Mouse (Mus musculus): Measurements from ENCODE around the gene Flnb.

Gene Flnb

GRCm38 (mm10) chr14:7943801-7944135 lies 126.0 kb downstream of the Flnb start:
- DNase-seq (ENCODE audit: low read depth, low spot score), result no peak

GRCm38 (mm10) chr14:7944349-7945039 lies 126.7 kb downstream of the Flnb start:
- DNase-seq (ENCODE audit: low read depth, low spot score), result no peak

GRCm38 (mm10) chr14:7945261-7945660 lies 127.5 kb downstream of the Flnb start:
- DNase-seq (ENCODE audit: low read depth, low spot score), result no peak

GRCm38 (mm10) chr14:7951234-7951633 lies 133.5 kb downstream of the Flnb start:
- no peak for DNase-seq (ENCODE audit: low read depth, low spot score)

- DNase-seq (ENCODE audit: low read depth, low spot score), result peak; percentile 59
Observed at GRCm38 (mm10) chr14:7952610-7953254, 135.0 kb downstream of the Flnb start.

GRCm38 (mm10) chr14:7954071-7954471 lies 136.3 kb downstream of the Flnb start:
- no peak for DNase-seq (ENCODE audit: low read depth, low spot score)

GRCm38 (mm10) chr14:7956427-7956826 lies 138.7 kb downstream of the Flnb start:
- DNase-seq (ENCODE audit: low read depth, low spot score), result no peak

GRCm38 (mm10) chr14:7957049-7957448 lies 139.3 kb downstream of the Flnb start, which contains the start of gene Gm45521:
TSS of gene Gm45521 (plus strand) at chr14:7957288.
- DNase-seq (ENCODE audit: low read depth, low spot score), result no peak

GRCm38 (mm10) chr14:7960616-7961015 lies 142.9 kb downstream of the Flnb start:
- no peak for DNase-seq (ENCODE audit: low read depth, low spot score)

- no peak for DNase-seq (ENCODE audit: low read depth, low spot score)
Observed at GRCm38 (mm10) chr14:7961714-7962113, 144.0 kb downstream of the Flnb start.

GRCm38 (mm10) chr14:7962626-7963025 lies 144.9 kb downstream of the Flnb start:
- no peak for DNase-seq (ENCODE audit: low read depth, low spot score)

GRCm38 (mm10) chr14:7963160-7963559 lies 145.4 kb downstream of the Flnb start:
- no peak for DNase-seq (ENCODE audit: low read depth, low spot score)

- DNase-seq (ENCODE audit: low read depth, low spot score), result peak; percentile 83
Observed at GRCm38 (mm10) chr14:7964219-7964889, 146.6 kb downstream of the Flnb start.

- DNase-seq (ENCODE audit: low read depth, low spot score), result no peak
Observed at GRCm38 (mm10) chr14:7971889-7972493, 154.2 kb downstream of the Flnb start.

GRCm38 (mm10) chr14:7974643-7975042 lies 156.9 kb downstream of the Flnb start:
- DNase-seq (ENCODE audit: low read depth, low spot score), result no peak

GRCm38 (mm10) chr14:7975177-7975576 lies 157.4 kb downstream of the Flnb start:
- no peak for DNase-seq (ENCODE audit: low read depth, low spot score)

- DNase-seq (ENCODE audit: low read depth, low spot score), result no peak
Observed at GRCm38 (mm10) chr14:7977471-7977870, 159.7 kb downstream of the Flnb start.

- no peak for DNase-seq (ENCODE audit: low read depth, low spot score)
Observed at GRCm38 (mm10) chr14:7978183-7978582, 160.4 kb downstream of the Flnb start.

GRCm38 (mm10) chr14:7981226-7981625 lies 163.5 kb downstream of the Flnb start:
- no peak for DNase-seq (ENCODE audit: low read depth, low spot score)

- DNase-seq (ENCODE audit: low read depth, low spot score), result no peak
Observed at GRCm38 (mm10) chr14:7986913-7987312, 169.2 kb downstream of the Flnb start.

GRCm38 (mm10) chr14:7989371-7989770 lies 171.6 kb downstream of the Flnb start:
- DNase-seq (ENCODE audit: low read depth, low spot score), result no peak

- DNase-seq (ENCODE audit: low read depth, low spot score), result no peak
Observed at GRCm38 (mm10) chr14:7989961-7990360, 172.2 kb downstream of the Flnb start.

Data from forelimb bud, embryonic 11.5 days (tissue).